Mouse (Mus musculus) regulatory T cell (primary cell): ENCODE data around the gene Cic.

Experiments
- in situ Hi-C: fragments of 300-600 bp; cut with MboI, MseI; formaldehyde crosslinking; loops from one replicate; pipeline ENCODE4 v1.15.1; 2025; ENCODE audit warnings: high pct_unique_total_duplicates

The Cic gene

DNA sequence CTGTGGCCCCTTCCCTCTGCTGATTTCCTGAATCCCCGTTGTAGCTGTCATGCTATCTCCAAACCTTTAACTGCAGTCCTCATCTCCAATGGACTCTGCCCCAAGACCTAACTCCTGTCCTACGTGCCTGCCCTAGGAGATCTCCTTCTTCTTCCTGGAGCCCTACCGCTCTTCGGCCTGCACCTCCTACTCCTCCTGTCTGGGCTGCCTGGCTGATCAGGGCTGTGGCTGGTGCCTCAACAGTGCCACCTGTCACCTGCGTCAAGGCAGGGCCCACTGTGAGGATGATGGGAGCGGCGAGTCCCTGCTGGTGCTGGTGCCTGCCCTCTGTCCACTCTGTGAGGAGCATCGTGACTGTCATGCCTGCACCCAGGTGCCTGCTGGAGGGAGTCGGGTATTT, 71.8 kb downstream of the Cic start:
- in situ Hi-C loops = no loop called here

DNA sequence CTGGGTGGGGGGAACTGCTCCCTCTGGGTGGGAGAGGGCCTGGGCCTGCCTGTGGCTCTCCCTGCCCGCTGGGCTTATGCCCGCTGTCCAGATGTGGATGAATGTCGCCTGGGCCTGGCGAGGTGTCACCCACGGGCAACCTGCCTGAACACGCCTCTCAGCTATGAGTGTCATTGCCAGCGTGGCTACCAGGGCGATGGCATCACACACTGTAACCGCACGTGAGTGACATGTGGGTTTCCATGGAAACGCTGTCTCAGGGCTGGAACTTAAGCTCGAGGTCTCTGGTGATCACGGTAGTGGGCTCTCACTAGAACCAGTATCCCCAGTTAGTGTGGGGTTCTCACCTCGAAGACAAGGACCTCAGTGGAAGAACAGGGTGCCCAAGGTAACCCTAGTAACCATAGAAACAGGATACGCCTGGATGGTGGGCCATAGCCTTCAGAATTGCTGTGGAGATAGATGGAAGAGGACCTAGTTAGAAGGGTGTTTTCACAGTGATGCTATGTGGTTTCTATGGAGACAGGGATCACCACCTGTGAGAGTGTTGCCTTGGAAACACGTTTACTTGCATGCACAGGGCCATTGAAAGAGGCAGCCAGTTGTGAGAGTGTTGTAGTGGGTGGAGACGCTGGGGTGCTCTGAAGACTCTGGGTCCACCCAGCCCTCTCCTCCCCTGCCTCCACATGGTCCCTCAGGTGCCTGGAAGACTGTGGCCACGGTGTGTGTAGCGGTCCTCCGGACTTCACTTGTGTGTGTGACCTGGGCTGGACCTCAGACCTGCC, 73.7 kb downstream of the Cic start:
- in situ Hi-C loops = no loop called here
